Mouse (Mus musculus) CD4-positive, CD25-positive, alpha-beta regulatory T cell, adult 2 months (primary cell): ENCODE measurements at regions not wholly inside any gene's neighbourhood (a gene's known extent, or its start where the extent isn't known, plus 50 kb on each side); places are given as distances from the start of the nearest gene placed in this dataset.

Source experiments
- DNase-seq: peaks from one replicate; pipeline ENCODE4 v3.0.0-alpha.2; 2012; ENCODE audit warnings: low read depth, low spot score

DNA sequence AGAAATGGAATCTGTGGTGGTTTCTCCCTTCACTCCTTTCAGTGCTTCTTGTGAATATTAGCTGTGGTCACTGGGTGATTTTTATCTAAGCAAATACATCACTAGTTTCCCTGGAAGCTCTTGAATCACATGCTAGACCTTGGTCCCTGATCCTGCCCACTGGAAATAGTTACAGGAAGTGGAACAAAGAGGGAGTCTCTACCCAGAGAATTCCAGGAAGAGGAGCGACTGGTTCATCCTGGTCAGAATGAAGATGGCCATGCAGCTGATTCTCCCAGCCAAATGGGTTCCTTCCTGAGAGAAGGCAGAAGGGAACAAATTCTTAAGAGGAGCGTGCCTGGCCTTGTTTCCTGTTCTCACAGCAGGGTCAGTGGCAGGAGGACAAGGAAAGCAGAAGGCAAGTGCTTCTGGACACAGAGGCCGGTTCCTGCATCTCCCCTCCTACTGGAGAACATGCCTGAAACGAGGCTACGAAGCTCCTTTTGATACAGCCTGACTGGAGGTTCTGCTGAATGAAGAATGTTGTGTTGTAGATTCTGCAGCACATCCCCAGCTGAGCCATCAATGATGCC, 264.8 kb upstream of the Sdk2 start:
- no peak for DNase-seq

DNA sequence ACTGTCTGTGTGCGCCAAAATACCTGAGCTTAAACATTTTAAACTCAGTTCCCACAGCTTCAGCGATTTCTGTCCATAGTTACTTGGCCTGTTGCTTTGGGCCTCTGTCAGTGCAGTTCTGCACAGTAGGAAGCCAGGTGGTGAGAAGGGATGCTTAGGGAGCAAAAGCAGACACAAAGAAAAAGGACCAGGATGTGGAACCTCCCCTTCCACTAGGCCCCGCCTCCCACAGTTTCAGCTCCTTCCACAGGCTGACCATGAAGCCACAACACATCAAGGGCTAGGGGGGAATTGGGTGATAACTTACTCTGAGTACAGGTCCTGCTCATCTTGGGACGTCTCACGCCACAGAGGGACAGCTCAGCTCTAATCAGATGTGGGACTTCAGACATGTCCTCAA, 263.5 kb upstream of the Sdk2 start:
- DNase-seq = no peak

DNA sequence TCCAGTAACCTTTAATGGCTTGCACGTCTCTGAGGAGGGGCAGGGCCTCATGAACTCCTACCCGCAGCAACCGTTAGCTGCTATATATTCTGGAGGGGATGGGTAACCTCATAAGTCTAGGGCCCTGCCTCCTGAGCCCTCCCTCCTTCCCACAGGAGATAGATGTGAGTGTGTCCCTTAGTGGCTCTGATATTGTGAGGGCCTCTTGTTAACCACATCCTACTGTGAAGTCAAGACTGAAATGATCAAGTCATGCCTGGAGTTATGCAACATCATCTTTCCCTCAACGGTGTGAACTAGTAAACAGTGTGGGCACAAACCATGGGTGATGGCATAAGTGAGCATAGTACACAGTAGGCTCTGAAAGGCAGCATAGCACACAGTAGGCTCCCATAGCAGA, 255.8 kb upstream of the Sdk2 start:
- DNase-seq = peak; percentile 28

DNA sequence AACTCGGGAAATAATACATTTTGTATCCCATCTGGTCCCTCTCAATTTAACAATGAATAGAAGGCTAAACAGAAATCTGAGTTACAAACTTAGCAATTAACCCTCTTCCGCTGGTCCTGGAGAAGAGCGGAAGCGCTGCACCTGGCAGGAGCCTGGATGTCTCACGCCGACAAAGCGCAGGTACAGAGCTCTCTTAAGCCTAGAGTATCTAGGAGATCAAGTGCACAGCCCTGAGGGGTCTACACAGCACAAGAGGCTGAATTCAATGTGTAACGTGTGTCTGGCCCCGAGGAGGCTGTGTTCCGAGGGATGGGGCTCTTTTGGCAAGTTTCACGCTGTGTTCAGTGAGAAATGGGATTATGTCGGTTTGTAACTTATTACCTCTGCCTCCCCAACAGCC, 255.1 kb upstream of the Sdk2 start:
- peak; percentile 25 for DNase-seq

DNA sequence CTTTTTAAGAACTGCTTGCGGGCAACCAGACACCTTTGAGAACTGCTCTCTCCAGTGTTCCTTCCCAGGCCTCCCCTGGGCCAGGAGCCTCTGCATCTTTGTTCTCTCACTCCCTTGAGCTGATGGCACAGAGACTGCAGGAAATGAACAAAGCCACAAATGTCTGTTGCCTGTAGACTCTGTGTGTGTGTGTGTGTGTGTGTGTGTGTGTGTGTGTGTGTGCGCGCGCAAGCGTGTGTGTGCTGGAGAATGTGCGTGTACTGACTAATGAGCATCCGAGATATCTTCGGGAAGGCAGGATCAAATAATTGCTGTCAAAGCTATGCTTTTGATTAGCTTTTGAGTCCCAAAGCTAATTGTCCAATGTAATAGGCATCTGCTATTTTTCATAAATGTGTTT, 254.7 kb upstream of the Sdk2 start:
- DNase-seq = peak; percentile 68

DNA sequence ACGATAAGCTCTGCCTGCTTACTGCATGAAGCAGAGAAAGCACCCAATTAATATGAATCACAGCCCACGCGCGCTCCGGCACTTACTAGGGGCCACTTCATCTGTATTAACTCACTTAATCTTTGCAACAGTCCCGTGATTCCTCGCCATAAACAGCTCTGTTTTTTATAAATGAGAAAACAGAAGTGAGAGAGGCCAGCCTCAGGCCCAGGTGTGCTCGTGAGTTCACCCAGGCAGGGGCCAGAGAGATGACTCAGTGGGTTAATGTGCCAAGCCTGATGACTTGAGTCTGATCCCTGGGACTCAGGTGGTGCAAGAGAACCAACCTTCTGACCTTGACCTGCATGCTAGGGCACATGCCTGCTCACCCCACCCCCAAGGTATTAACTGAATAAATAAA, 248.4 kb upstream of the Sdk2 start:
- DNase-seq = no peak

DNA sequence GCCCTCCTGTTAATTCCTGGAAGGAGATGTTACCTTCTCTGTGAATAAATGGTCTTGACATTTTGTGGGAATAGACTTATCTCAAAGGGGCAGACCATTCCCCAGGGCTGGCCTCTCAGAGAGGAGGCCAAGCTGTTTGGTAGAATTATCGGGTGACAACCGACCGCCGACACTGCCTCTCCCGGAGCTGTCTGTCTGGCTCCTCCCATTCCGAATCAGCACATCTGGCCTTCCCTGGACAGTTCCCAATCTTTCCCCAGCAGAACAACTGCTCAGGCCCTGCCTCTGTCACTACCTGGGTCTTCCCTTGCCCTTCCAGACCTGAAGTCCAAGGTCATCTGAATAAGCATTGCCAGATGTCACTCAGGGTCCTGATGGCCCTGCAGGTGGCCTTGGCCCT, 246.8 kb upstream of the Sdk2 start:
- no peak for DNase-seq

DNA sequence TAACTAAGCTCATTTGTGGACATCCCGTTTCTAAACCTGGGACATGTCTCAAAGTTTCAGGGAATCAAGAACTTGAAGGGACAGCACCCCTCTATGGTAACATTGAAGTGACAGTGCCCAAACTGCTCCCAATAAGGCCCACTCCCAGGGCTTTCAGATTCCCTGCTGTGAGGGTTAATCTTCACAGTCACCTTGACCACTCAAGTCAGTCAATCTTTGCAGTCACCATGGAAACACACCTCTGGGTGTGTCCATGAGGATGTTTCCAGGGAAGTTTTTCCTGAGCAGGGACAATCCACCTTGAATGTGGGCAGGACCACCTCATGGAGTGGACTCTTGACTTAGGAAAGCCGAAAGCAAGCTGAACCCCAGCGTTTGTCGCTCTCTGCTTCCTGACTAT, 244.8 kb upstream of the Sdk2 start:
- no peak for DNase-seq

DNA sequence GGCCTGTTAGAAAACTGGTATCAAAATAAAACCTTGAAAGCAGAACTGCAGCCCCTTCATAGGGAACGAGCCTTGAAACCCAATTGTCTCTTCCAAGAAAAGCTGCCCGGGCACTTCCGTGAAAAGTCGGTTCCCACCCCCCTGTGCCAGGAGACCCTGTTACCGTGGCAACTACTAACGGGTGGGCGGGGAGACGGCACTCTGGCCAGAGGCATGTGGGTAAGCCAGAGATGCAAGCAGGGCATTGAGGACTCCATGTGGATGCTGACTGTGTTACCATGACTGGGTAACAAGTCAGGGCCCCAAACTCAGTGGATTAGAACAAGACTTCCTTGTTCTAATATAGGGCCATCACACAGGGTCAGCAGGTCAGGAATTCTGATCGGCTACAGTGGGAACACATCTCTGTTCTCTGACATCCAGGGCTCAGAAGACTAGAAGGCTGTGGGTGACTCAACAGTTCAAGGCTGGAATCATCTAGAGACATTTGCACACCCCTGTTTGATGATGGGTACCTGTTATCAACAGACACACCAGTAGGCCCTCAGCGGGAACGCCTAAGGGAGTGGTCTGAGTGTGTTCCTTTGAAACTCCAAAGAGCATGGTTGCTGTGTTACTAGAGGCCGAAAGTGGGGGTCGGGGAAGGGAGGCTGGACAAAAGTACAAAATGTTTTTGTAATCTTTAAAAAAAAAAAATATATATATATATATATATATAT, 236.9 kb upstream of the Sdk2 start:
- no peak for DNase-seq

DNA sequence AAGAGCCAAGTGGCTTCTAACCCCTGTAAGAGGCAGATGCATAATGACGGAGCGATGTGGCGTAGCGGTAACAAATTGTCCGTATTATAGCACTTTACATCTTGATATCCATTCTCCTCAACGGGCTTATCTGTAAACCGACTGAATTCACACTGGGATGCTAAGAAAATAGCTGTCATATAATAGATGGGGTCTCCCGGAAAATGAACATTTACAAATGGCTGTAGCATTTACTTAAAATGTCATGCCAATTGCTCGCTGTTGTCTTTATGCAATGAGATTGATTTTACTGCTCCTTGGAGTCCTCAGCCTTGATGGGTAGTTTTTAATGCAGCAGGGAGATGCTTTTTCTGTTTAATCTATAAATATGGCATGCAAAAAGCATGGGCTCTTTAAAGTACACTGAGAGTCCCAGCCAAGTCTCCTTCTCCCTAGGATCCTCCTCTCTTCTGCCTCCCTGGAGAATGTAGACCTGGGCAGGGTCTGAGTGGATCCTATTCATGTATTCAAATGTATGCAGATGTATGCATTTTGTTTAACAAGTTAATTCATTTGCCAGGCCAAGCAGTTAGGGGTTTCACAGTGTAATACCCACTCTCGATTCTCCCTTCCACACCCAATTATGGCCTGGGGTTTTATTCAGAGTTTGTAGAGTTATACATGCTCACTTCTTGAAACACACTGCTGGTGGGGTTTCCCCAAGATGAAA, 233.9 kb upstream of the Sdk2 start:
- DNase-seq = no peak

DNA sequence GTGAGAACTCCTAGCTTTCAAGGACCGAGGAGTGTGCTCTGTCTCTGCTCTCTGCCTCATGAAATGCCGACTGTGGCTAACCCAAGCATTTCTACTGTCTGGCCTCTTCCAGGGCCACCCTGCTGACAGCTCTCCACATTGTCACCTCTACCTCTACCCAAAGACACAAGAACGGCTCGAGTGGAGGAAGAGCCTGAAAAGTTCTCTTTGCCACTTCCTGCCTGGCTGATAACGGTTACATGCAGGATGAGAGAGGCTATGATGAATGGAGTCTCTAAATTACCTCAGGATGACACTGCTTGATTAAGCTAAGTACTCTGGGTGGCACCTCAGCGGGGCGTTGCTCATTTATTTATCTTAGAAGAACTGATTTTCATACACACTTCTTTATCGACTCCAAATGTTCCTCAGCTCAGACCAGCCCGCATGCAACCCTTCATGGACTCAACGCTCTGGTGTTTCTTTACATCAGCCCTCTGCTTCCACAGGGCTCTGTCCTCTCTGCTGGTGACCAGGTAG, 230.0 kb upstream of the Sdk2 start:
- peak; percentile 22 for DNase-seq

DNA sequence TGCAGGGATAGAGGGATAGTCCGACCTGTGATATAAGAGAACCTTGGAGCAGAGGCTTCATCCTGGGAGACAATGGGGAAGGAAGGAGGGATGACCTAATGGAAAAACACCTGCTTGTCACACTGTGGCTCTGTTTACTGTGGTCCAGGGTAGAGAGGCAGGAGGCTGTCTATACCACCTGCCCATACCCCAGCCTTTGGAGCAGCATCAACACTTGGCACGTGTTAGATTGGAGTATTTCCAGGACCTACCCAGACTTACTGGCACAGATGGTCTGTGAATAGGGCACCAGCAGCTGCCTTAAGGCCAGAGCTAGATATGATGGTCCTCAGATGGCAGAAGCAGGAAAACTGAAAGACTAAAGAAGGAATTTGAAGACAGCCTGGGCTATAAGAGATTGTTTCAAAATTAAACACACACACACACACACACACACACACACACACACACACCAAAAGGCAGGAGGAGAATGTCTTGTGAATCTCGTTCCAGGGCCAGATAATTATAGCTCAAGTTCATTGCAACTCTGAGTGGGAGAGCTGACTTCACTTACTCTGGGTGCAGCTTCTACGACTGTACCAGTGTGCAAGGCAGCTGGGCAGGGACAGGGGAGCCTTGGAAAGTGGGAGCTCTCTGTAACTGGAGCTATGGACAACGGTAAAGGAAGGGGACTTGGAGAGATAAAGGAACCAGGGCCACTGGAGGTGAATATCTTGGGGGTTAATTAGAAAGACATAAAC, 227.8 kb upstream of the Sdk2 start:
- DNase-seq = no peak

DNA sequence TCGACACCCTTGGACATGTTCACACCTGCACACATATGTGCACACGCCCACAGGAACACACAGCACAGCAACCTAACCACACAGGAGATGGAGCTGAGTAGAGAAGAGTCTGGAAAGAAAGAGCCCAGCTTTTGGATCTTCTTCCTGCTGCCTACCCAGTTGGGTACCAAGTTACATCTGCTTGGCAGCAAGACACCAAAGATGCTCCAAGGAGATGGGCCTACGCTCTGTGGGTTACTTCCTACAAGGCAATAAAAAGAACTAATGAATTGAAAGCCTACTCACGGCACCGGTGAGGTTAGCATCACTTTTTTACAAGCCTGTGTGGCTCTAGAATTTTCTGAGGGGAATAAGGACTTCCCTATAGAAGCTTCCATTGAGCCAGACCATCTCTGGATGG, 224.4 kb upstream of the Sdk2 start:
- no peak for DNase-seq

DNA sequence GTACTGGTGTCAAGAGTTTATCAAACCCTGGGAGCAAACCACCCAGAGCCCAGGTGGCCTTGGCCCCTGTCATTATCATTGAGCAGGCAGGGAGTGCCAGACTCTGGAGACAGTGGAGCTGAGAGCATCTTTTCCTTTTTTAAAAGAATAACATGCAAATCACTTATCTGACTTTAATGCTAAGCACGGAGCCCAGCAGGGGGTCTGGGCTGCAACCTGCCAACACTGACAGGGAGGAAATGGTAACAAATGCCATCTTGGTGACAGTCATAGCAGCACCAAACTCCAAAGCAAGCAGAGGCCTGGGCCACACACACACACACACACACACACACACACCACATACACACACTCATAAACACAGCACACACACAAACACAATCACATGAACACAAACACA, 223.1 kb upstream of the Sdk2 start:
- DNase-seq = no peak

DNA sequence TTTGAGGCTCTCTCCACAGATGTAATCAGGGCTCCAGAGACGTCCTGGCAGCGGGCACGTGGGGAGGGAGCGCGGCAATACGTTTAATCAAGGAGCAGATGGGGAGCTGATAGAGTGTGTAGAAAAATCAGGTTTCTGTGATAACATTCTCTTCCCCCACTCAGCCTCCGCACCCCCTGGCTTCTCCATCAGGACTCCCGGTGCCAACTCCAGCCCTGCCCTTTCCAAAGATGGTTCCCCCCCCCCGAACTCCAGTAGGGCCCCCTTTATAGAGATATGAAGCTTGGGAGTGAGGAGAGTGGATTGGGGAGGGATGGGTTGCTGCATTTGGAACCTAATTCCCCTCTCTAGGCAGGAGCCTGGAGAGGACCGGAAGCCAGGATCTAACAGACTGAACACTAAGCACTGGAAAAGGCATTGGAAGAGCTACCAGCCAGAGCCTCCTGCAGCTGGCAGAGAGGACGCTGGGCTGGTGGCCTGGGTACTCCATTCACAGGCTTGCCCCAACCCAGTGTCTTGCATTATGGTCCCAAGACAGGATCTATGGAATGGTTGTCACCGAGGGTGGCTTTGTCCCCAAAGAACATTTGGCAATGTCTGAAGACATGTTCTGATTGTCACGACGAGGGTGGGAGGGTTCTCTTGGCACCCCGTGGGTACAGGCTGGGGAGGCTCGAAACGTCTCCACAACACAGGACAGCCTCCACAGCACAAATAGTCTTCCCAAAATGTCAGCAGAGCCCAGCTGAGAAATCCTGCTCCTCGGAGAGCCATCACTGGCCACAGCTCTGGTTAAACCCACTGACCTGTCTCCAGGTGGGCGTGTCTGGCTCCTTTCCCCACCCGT, 218.2 kb upstream of the Sdk2 start:
- DNase-seq = no peak

DNA sequence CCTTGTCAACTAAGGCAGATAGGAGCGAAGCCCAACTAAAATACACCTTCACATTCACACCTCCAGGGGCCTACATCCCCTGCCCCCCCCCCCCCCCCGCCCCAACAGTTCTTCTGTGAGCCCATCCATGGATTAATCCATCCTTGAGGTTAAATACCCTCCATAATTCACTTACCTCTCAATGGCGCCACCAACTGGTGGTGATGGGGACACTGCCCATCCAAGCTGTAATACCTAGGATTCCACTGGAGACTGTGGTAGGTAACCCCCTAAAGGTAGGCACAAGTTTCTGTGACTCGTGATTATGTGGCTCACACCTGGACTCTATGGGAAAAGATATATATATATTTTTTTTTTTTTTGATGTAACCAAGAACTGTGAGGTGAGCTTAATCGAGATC, 216.4 kb upstream of the Sdk2 start:
- DNase-seq = peak; percentile 52

DNA sequence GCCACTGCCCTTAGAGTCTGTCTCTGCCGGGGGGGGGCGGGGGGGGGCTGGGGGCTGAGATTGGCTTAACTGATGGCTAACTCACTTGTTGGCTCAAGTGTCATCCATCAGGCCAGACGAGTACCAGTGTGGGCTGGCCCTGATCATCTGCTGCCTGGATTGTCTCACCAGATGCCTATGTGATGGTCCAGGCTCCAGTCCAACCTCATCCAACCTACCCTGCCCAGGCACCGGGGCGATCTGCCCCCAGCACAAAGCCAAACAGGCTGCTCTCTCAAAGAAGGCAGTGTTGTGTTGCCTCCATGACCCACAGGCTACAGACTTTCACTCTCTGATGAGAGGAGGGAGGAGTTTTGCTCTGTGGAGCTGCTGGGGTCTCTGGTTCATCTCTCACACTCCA, 215.7 kb upstream of the Sdk2 start:
- no peak for DNase-seq

DNA sequence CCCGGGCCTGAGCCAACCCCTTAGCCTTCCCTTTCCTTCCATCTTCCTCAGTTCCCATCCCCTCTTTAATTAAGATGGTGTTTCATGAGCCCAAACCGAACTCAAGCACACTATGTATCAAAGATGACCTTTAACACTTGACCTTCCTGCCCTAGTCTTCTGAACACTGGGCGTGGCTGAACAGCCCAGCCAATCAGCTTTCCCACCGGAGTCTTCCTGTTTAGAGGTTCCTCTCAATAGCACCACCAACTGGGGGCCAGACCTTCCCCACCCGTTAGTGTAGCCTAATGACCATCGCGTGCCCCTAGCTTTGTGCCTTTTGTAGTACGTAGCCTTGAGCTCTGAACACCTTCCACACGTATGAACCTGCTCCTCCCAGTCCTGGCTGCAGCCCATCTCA, 215.0 kb upstream of the Sdk2 start:
- DNase-seq = no peak

DNA sequence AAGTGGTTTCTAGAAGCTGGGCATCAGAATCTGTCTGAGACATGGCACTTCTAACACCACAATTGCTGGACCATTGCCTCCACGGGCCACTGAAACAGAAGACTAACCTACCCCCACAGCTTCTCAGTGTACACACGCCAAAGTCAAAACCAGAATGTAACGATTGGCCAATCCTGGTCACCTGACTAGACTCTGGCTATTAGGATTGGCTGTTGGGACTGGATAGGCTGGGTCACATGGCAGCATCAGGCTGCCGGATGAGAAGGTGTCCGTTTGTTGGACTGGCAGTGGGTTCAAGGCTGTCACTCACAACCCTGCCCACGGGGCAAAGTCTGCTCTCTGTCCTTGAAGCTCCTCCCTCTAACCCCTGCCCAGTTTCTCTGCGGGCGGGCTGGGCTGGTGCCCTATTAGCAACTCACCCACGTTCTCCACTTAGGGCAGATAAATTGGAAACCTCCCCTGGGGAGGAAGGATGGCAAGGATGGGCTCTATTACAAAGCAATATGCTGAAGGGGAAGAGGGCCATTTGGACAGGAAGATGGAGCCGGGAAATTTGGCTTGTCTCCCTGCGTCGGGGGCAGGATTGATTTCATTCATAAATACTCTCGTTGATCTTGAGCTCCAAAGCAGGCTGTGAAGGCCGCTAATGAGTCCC, 214.3 kb upstream of the Sdk2 start:
- no peak for DNase-seq

DNA sequence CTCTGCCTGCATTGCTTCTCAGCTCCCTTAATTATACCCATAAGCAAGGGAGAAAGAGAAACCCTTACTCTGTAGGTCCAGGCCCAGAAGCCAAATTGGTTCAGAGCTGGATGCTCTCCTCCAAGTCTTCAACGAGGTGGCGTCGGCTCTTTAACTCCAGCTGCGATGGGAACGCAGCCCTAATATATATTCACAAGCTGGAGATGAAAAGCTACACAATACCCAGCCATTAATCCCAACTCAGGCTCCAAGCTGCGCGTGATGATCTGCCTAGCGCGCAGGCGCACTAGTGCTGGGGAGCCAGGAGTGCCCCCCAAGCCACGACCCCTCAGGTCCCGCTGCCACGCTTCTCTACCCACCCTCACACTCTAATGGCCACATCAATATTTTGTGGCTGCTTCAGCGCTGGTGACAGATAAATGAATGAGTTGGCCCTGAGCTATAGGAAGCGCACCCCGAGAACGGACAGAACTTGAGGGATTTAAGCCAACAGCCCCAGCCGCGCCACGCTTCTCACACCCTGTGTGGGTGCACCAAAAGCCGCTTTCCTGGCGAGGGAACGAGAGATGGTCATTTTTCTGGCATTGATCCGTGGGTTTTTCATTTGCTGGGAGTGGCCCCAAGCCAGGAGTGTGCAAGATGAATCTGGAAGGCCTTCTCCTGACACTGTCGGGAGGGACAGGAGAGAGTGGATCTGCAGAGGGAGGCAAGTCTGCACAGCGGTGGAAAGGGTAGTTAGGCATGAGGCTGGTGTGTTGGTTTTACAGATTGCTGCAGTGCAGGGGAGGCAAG, 210.9 kb upstream of the Sdk2 start:
- DNase-seq = no peak
